Mouse (Mus musculus) cerebellum, adult 11 months (tissue): ENCODE results near the gene H3f3b.

Experiments
- DNase-seq: peaks from one replicate; pipeline ENCODE4 v3.0.0; 2022

H3f3b gene

DNA sequence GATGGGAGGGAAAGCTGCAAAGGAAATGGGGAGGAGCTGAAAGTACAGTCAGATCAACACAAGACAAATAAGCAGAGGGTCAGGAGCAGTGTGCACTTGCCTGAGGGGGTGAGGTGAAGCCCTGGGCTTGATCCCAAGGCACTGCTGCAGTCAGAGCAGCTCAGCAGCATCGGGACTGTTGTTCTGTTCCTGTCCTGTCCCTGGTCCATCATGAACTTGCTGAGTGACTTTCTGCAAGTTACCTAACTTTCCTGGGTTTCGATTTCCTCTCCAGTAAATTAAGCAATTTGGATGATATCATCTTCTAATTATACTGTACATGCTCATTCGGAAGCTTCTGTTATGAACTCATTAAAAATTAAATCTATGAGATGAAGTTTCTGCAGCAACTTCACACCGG is at the start of gene H3f3b:
Gene H3f3b (minus strand): TSS at position 207 of the 400 bp plus-strand sequence.
- no peak for DNase-seq

DNA sequence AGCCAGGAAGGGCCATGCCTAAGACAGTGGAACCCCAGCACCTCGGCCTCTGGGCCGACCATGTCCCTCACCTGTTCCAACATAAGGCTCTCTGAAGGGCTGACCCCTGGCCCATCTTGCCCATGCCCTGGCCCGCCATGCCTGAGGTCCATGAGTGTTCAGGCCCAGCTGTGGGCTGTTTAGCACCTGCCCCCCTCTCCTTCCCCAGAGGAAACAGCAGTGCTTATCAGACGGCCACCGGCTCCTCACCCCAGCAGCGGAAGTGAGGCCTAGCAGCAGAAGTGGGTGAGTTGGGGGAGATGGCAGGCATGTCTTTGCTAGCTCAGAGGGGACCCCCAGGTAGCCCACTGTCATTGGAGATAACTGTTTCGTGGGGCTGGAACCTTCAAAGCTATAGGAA is 49.1 kb upstream of the H3f3b start:
- DNase-seq: peak; percentile 14

DNA sequence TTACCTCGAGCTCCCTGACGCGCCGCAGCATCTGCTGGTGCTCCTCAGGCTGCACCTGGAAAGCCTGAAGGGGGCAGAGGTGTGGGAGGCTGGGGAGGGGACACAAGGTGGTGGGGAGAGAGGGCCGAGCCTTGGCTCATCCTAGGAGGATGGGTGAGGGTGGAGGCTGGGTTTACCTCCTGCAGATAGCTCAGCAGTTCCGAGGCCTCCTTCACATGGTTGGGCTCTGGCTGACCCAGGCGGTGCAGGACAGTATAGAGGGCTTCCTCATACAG is 48.4 kb upstream of the H3f3b start:
- no peak for DNase-seq

- no peak for DNase-seq
Observed at GRCm38 (mm10) chr11:116075539-116076265, 47.9 kb upstream of the H3f3b start.

DNA sequence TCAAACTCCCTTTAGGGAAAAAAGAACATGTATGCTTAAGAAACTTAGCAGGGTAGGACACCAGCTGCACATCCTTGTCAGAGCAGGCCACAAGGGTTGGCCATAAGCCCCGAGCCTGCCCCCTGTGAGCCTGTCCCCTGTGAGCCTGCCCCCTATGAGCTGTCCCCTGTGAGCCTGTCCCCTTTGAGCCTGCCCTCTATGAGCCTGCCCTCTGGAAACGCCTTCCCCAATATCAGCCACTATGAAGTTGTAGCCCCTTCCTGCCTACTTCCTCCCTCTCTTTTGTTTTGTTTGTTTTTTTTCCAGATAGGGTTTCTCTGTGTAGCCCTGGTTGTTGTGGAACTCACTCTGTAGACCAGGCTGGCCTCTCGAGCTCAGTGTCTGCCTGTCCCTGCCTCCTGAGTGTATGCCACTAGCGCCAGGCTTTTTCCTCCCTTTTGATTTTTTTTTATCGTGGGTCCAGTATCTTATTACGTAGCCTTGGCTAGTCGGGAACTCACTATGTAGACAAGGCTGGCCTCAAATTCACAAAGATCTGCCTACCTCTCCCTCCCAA is 46.8 kb upstream of the H3f3b start:
- DNase-seq: no peak

DNA sequence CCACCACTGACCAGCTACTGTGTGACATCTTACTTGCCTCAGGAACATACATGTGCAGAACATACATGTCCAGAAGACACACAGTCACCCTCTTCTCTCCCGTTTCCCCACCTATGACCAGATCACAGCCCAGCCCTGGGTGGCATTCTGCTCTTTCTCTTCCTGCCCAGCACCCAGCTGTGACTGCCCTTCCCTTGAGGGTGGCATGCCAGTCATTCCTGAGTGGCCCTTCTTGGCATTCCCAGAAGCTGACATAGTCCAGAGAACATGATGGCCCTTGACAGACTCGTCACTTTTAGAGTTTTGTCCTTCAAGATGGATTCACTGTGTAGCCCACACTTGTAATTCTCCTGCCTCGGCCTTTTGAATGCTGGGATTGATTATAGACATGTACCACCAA is 44.8 kb upstream of the H3f3b start:
- no peak for DNase-seq

DNA sequence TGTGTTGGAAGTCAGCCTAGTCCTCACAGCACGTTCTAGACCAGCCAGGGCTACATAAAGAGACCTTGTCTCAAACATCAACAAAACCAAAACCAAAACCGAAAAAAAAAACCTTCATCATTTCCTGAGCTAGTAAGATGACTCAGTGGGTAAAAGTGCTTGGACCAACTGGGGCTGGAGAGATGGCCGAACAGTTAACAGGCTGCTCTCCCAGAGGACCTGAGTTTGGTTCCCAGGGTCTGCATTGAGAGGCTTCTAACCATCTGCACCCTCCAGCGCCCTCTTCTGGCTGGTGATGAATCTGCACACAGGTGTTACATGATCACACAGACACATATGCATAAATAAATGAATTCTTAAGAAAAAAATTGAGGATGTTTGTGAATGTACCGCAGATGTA is 43.7 kb upstream of the H3f3b start:
- no peak for DNase-seq

GRCm38 (mm10) chr11:116065345-116065744 is 37.6 kb upstream of the H3f3b start:
- DNase-seq: peak; percentile 42

- peak; percentile 59 for DNase-seq
Observed at GRCm38 (mm10) chr11:116064187-116064867, 36.6 kb upstream of the H3f3b start.

- peak; percentile 96 for DNase-seq
Observed at GRCm38 (mm10) chr11:116063562-116063961, 35.8 kb upstream of the H3f3b start.

GRCm38 (mm10) chr11:116062521-116062920 is 34.8 kb upstream of the H3f3b start:
- peak; percentile 66 for DNase-seq

DNA sequence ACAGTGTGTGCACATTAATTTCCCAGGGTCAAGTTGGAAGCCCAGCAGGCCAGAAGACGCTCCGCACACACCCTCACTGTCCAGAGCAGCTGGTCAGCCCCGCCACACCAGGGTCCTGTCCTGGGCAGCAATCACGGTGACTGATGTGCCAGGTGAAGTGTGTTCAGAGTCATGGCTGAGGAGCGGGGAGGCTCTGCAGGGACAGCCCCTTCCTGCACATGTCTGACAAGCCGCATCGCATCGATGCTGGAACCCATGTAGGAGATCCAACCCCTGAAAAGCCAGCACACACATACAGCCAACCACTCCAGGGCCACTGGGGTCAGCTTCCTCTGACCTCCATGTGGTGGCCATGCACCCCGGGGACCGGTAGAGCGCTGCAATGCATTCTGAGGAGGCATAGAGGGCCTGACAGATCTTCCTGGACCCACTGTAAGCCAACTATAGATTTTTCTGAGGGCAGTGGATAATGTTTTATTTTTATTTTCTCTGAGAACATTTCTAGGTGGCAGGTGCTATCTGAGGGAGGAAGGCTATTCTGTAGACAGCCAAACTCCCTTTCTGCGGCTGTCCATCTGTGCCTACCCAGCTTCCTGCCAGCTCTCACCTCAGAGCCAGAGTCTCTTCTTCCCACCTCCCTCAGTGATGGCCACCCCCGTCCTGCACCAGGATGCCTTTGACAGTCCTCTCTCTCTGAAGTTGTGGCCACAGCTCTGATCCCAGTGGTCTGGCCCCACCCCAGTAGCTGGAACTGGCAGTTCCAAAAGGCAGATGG is 34.1 kb upstream of the H3f3b start:
- DNase-seq: peak; percentile 80

DNA sequence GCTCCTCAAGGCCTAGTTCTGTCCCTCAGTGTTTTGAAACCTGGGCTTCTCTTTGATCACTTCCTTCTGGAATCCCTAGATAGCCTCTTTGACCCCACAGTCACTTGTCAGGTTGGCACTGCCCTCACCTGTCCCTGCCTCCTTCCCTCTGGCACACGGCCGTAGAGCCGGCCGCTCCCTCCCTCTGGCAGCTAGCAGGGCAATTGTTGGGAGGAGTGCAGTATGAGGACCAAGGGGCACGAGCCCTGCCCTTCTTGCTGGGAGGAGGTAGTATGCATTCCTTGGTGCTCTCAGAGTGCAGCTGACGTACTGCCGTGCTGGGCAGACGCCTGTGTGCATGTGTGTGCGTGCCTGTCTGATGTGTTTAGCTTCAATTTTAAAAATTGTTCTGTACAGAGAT is 32.8 kb upstream of the H3f3b start:
- peak; percentile 60 for DNase-seq

GRCm38 (mm10) chr11:116059691-116060025 is 31.9 kb upstream of the H3f3b start:
- DNase-seq: peak; percentile 46

- peak; percentile 43 for DNase-seq
Observed at GRCm38 (mm10) chr11:116058868-116059690, 31.3 kb upstream of the H3f3b start.

GRCm38 (mm10) chr11:116058022-116058614 is 30.4 kb upstream of the H3f3b start:
- DNase-seq: peak; percentile 55

DNA sequence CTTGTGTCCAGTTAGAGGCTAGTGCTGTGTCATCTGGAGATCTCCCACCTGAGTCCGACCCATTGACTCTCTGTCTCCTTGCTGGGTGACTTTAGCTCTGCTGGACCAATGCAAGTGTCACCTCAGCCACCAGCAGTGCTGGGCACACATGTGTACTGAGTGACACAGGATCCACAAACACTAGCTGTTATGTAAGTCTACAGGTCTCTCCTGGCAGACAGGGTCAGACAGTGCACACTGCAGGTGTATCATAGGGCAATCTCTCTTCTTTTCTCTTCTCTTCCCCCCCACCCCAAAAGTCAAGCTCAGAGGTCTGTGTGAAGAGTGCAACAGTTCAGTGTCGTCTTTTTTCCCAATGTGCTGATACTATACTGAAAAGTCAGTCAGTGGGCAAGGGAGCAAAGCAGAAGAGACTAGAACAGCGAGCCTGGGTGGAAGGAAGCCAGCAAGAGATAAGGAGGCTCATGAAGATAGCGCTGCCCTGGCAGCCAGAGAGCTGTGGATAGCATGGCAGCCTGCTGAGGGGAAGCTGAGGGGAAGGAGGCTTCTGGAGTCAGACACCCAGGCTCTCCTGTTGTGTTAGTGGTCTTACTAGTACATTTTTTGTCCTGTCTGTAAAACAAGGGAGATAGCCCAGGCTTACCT is 29.6 kb upstream of the H3f3b start:
- no peak for DNase-seq

- no peak for DNase-seq
Observed at GRCm38 (mm10) chr11:116055873-116056272, 28.1 kb upstream of the H3f3b start.

- no peak for DNase-seq
Observed at GRCm38 (mm10) chr11:116053510-116054229, 25.9 kb upstream of the H3f3b start.

GRCm38 (mm10) chr11:116050196-116050595 is 22.4 kb upstream of the H3f3b start:
- no peak for DNase-seq

DNA sequence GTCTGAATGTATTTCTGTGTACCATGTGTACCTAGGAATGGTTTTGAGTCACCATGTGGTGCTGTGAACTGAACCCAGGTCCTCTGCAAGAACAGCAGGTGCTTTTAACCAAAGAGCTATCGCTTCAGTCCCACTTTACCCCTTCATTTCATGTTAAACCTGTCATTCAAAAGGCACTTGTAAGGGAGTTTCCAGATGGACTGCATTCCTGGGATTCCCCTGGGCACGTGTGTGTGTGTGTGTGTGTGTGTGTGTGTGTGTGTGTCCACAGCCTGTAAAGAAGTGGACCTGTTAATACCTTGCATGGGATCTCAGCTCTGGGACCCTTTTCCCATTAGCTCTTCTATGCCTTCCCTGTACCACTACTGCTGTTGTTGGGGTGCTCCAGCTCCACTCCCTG is 21.8 kb upstream of the H3f3b start:
- DNase-seq: no peak
